Mouse (Mus musculus) heart, postnatal 0 days (tissue): ENCODE data around the gene Abcb4. TPM values are rescaled to one million over a fixed set of nuclear protein-coding genes. Genes with fewer than 3 reads are reported as not detected.
"Not testable (repeated sequence)": the region's sequence is repeated elsewhere in the genome, so short reads cannot be mapped to it uniquely, and the experiment has no call there.

Experiments
- ATAC-seq: fragments of 200-750 bp; cut with Nextera tagmentation; 2 replicates; pipeline ENCODE4 v1.8.0; 2017; ENCODE audit warnings: low read depth, moderate number of reproducible peaks, moderate library complexity; ENCODE audit not compliant: insufficient read depth
- DNase-seq: peaks from one replicate; pipeline ENCODE4 v3.0.0-alpha.2; 2016; ENCODE audit warnings: low spot score
- H3K27ac ChIP-seq: fragments of 300-500 bp; sonication (generic); 2 replicates; pipeline ENCODE4 v1.5.1; 2014; ENCODE audit warnings: low read depth, mild to moderate bottlenecking
- H3K27me3 ChIP-seq: fragments of 300-500 bp; sonication (generic); 2 replicates; pipeline ENCODE4 v1.6.1; 2014; ENCODE audit warnings: low read length, mixed read lengths; ENCODE audit not compliant: control insufficient read depth, insufficient read depth
- H3K36me3 ChIP-seq: fragments of 300-500 bp; sonication (generic); replicated peaks from 2 replicates; pipeline ENCODE4 v1.6.1; 2014; ENCODE audit warnings: low read length, mixed read lengths; ENCODE audit not compliant: control insufficient read depth, insufficient read depth
- H3K4me1 ChIP-seq: fragments of 300-500 bp; sonication (generic); 2 replicates; pipeline ENCODE4 v1.6.1; 2014; ENCODE audit warnings: antibody characterized with exemption; ENCODE audit not compliant: control insufficient read depth, insufficient read depth
- H3K4me2 ChIP-seq: fragments of 300-500 bp; sonication (generic); 2 replicates; pipeline ENCODE4 v1.6.1; 2014; ENCODE audit warnings: low read depth, mild to moderate bottlenecking, low read length, moderate library complexity
- H3K4me3 ChIP-seq: fragments of 300-500 bp; sonication (generic); 2 replicates; pipeline ENCODE4 v1.5.1; 2014; ENCODE audit warnings: low read depth, low read length
- H3K9ac ChIP-seq: fragments of 300-500 bp; sonication (generic); replicated peaks from 2 replicates; pipeline ENCODE4 v1.6.1; 2014; ENCODE audit warnings: low read depth, low read length, mixed read lengths
- H3K9me3 ChIP-seq: fragments of 300-500 bp; sonication (generic); replicated peaks from 2 replicates; pipeline ENCODE4 v1.6.1; 2016; ENCODE audit warnings: low read length; ENCODE audit not compliant: control insufficient read depth
- CTCF ChIP-seq: IDR thresholded peaks from 2 replicates; pipeline ENCODE4 v1.5.1; 2016; ENCODE audit warnings: antibody characterized with exemption, control low read depth, low read depth
- EP300 ChIP-seq: IDR thresholded peaks from 2 replicates; pipeline ENCODE4 v1.6.1; 2016; ENCODE audit warnings: antibody characterized with exemption, low read depth
- WGBS: fragments of 180-500 bp; shearing (Covaris S2); extraction: QIAGEN DNeasy Blood & Tissue Kit; methylation state at CpG from one replicate; pipeline ENCODE4 v1.1.7; 2014; 5-methylcytosine and 5-hydroxymethylcytosine counted together
- polyA plus RNA-seq: library from polyadenylated mRNA; unstranded; fragments of >200 nt; fragmentation: Nextera tagmentation; extraction: Ambion mirVana; gene quantifications from 2 replicates; pipeline ENCODE4 v1.2.1, GENCODE M21; 2015
- total RNA-seq: library from RNA; depleted of rRNA; stranded (reverse); fragments of >200 nt; gene quantifications from 2 replicates; pipeline ENCODE4 v1.2.3, GENCODE M21; 2014; ENCODE audit warnings: low replicate concordance

Gene Abcb4
- total and polyA plus RNA-seq, 2 experiments from 2014 or later = 0.63 TPM; not detected in 1

DNA sequence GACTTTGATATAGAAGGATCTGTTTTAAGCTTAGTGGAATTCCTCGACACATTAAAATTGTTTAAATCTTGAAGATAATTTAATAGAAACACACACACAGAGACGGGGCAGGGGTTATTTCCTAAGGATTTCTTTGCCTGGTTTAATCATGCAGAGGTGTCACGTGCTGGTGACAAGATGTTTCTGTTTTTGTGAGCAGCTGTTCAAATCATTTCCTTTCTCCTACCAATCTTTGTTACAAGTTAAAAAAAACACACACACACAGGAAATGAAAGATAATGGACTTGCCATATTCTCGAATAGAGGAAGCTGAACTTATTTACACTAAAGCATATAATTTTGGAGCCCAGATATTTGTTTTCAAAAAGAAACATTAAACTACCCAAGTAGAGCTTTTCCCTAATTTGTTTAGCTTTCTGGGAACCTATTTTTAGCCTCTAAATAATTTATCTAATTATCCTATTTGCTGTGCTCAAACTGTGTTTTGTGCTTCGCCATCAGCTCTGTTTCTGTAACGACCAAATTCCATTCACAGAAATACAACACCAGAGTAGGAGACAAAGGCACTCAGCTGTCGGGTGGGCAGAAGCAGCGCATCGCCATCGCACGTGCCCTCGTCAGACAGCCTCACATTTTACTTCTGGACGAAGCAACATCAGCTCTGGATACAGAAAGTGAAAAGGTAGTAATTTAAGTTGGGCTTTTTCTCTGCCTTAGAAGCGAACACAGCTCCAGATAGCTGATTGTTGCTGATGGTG lies 29.8 kb upstream of the Abcb4 start:
- no peak overlapping the region for H3K9ac ChIP-seq

GRCm38 (mm10) chr5:8865630-8866029 lies 27.9 kb upstream of the Abcb4 start:
- H3K4me3 ChIP-seq, H3K27me3 ChIP-seq, H3K9me3 ChIP-seq, ATAC-seq, H3K4me2 ChIP-seq, DNase-seq, H3K4me1 ChIP-seq, H3K36me3 ChIP-seq, H3K27ac ChIP-seq, H3K9ac ChIP-seq: not testable (repeated sequence)
- WGBS = 91% methylated on average over 11 of the region's 11 CpGs

More for the DNA sequence above, 29.8 kb upstream of the Abcb4 start:
- Histone ChIP-seq H3K4me1 (no peaks in the 10 kb centered on the region), H3K27me3 (no peaks in the 10 kb centered on the region), H3K9me3 (no peaks in the 10 kb centered on the region), H3K27ac (peak overlapping the region; percentile 77), H3K4me2 (no peak overlapping the region), H3K36me3 (no peaks in the 10 kb centered on the region), H3K4me3 (no peak overlapping the region)
- TF ChIP-seq CTCF = no peak
- TF ChIP-seq EP300 = peak; percentile 65; the same call in 1 of the 2 replicates
- ATAC-seq (peak; percentile 36; the same call in 1 of the 2 replicates), DNase-seq (peak; percentile 13)
- WGBS = 41% methylated on average over 14 of the region's 14 CpGs

DNA sequence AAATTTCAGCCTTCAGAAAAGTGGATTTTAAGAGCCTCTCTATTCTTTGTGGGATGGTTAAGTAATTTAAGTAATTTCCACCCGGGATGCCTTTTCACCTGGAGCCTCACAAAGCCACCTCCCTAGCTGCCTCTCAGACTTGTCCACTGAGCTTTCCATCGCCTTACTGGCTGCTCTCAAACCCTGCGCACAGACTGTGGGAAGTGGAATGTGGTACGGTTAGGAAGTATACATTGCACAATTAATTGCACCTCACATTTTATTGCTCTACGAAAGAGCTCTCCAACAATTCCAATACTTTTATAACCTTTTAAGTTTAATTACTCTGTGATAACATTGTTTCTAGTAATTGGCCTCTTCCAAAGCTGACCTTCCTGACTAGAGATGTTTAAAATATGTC lies 27.2 kb upstream of the Abcb4 start:
- H3K4me3 ChIP-seq = no peak overlapping the region
- no peaks in the 10 kb centered on the region for H3K27me3 ChIP-seq
- DNase-seq (no peak), ATAC-seq (no peak)
- no peak overlapping the region for H3K27ac ChIP-seq
- TF ChIP-seq EP300 (no peak), CTCF (no peak)
- H3K4me1 ChIP-seq = no peaks in the 10 kb centered on the region
- 87% methylated on average over 5 of the region's 5 CpGs for WGBS
- H3K4me2 ChIP-seq = no peak overlapping the region
- no peaks in the 10 kb centered on the region for H3K9me3 ChIP-seq
- no peak overlapping the region for H3K9ac ChIP-seq
- H3K36me3 ChIP-seq = no peaks in the 10 kb centered on the region

GRCm38 (mm10) chr5:8868019-8868418 lies 25.5 kb upstream of the Abcb4 start:
- H3K9me3 ChIP-seq = no peaks in the 10 kb centered on the region
- H3K27me3 ChIP-seq = no peaks in the 10 kb centered on the region
- no peak overlapping the region for H3K4me3 ChIP-seq
- no peak overlapping the region for H3K9ac ChIP-seq
- no peaks in the 10 kb centered on the region for H3K36me3 ChIP-seq
- H3K4me2 ChIP-seq = no peak overlapping the region
- ATAC-seq (peak; percentile 62; the same call in 1 of the 2 replicates), DNase-seq (peak; percentile 55)
- TF ChIP-seq CTCF (peak; percentile 70), EP300 (no peak)
- no peaks in the 10 kb centered on the region for H3K4me1 ChIP-seq
- no peak overlapping the region for H3K27ac ChIP-seq
- 0% methylated on average over 1 of the region's 1 CpGs for WGBS

- no peaks in the 10 kb centered on the region for H3K4me1 ChIP-seq
- no peak overlapping the region for H3K4me3 ChIP-seq
- no peaks in the 10 kb centered on the region for H3K36me3 ChIP-seq
- no peak overlapping the region for H3K4me2 ChIP-seq
- no peak overlapping the region for H3K27ac ChIP-seq
- H3K27me3 ChIP-seq = no peaks in the 10 kb centered on the region
- no peak for TF ChIP-seq CTCF
- TF ChIP-seq EP300 = no peak
- ATAC-seq (no peak), DNase-seq (no peak)
- H3K9me3 ChIP-seq = no peaks in the 10 kb centered on the region
- 80% methylated on average over 6 of the region's 6 CpGs for WGBS
- no peak overlapping the region for H3K9ac ChIP-seq
Measured at GRCm38 (mm10) chr5:8872979-8873915, 20.3 kb upstream of the Abcb4 start.
